Mouse (Mus musculus) B cell, adult 2 months (primary cell): ENCODE data around the gene Tle3.

Experiments
- DNase-seq, 2 experiments: peaks; one replicate each; pipeline ENCODE4 v3.0.0; 2022

Gene Tle3

DNA sequence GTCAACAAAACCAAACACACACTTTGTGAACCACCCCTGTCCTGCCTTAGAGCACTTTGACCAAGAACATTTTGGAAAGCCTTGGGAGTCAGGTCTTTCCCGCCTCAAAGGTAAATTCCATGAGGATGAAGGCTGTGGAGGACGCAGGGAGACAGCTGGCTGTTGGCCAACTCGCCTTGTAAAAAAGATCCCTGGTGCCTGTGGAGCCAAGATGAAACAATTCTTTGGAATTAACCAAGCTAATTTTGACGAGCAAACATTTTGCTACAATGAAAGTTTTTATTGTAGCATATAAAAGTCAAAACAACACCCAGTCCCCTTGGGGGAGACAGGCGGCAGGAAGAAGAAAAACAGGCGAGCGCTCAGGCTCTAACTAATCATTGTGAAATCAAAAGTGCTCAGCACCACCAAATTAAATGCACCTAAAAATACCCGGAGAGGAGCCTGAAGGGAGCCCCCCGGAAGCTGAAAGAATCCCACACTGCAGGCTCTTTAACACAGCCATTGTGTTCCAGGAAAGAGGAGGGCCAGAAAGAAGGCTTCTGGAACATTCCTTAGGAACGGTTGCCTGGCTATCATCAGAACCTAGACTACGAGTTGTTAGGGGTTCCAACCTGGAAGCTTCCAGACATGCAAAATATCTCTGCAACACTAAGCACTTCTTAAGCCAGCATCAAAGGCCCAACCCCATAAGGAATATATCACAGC is 69.2 kb downstream of the Tle3 start:
- no peak for DNase-seq

DNA sequence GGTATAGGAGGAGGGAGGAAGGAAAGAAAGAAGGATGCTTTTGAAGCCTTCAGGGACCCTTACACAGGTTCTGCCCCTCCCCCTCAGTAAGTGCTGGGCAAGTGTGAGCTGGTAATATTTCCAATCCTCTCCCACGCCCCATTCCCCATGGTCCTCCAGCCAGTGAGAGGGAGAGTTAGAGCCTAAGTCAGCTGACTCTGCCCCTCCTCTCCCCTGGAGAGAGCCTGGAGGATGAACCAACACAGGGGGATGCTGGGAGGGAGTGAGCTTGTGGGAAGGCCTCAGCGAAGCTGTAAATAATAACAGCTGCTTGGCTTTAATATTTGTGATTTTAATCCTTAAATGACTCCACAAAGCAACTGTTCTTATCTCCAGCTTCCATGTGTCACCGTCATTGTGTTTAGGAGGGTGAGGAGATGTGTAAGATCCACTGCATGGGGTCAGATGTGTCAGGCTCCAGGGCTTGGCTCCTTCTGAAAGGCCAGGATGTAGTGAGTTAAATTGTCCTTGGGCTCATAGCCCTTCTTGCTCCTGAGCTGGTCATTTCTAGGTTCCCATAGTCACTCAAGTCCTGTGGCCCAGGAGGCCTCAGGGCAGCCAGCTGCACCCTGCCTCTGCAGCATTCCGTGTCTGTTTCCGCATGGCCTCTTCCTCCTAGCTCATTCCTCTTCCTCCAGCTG is 70.9 kb downstream of the Tle3 start:
- no peak for DNase-seq

DNA sequence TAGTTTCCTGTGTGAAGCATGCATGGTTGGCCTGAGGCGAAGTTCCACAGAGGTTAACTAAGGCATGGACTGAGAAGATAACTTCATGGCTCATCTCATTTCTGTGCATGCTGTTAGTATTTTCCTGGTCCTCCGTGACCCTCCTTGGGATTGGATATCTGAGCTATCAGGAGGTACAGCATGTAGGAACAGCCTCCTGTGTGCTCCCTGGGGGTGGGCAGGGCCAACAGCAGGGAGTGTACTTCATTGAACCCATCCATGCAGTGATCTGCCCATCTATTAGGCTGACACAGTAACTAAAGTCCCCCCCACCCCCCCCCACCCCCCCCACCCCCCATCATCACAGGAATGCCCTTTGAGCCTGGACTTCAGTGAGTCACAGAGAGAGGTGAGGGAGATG is 73.0 kb downstream of the Tle3 start:
- no peak for DNase-seq

DNA sequence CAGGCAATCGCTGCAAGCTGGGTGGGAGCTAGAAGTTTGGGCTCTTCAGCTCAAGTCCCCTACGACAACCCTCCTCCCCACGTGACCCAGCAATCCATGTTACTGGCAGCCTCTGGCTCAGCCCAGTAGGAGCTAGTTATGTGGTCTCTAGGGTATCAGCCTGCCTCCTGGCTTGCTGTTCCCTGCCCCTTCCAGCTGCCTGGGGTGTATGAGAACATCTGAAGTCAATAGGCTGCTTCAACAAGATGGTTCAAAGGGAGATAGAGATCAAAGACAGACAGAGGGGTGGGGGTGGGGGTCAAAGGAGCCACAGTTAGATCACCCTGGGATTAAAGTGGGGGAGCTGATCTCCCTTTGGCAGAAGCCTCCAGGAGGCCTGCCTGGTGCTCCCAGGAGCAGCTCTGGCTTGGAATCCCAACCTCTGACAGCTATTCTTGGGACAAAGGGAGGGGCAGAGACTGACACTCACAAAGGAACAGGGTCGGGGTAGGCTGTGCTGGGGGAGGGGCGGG is 73.6 kb downstream of the Tle3 start:
- DNase-seq = no peak

DNA sequence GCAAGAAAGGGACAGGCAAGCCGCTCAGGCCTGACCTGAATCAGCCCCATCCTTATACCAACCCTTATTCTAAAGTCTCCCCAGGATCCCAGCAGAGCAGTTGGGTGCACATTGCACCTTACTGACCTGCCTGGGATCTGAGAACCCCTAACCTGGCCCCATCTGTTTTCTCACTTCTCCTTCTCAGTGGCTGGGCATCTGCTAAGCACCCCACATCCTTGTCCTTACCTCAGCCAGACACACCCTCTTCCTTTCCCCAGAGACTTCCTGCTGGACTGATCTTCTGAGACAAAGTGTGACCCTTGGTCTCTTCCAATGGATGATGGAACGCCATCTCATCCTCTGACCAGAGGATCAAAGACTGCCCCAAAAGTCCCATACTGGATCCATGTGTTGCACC is 74.8 kb downstream of the Tle3 start:
- DNase-seq = peak; percentile 47 to 52

DNA sequence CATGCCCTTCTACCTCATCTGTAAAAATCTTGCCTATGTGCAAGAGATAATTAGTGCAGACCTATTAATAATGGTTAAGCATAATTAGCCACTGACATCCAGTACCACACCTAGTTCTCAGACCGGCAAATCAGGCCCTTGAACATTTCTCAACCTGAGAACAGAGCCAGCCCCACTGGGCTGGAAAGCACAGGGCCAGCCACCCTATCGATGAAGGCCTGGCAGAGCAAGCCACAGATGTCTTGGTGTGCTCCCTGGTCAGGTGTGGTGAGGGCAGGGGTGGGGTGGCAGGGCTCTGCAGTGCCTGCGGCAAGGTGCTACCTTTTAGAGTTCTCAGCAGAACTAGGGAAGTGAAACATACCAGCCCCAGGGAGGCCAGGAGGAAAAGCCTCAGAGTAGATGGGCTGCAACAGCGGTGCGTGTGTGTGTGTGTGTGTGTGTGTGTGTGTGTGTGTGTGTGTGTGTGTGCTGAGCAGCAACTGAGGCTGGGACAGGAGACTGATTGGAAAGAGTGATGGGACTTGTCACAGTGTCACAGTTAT is 77.3 kb downstream of the Tle3 start:
- DNase-seq = peak; percentile 84 to 86

DNA sequence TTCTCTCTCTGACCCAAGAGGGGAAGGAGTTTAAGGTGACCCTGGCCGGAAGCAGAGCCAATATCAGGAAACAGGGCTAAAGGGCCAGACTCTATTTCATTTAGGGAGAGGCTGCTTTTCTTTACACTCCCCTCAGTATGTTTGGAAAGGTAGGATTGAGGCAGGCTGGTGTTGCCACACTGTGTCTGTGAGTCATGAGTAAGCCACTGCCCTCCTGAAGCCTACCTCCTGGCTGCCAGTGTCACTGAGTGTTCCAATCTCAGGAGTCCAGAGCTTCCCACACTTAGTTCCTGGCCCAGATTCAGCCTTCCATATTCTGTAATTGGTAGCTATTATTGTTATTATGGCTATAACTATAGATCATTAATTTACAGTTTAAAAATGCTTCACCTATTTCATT is 79.9 kb downstream of the Tle3 start:
- DNase-seq = no peak

DNA sequence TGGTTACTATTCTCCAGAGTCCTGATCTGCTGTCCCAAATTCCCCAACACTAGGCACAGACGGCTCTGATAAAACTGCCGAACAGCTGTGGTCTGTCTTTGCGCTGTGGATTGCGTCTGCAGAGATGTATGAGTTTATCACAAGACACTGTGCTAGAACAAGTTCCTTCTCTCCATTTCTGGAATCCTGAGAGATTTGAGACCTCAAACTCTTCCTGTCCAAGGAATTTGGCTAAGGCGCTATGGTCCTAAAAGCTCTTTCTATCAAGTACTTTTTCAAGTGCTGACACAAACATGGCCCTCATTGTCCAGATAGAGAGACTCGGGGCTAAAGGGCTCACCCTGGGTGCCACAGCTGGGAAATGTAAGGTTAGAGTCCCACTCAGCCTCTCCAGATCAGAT is 83.7 kb downstream of the Tle3 start:
- no peak for DNase-seq

DNA sequence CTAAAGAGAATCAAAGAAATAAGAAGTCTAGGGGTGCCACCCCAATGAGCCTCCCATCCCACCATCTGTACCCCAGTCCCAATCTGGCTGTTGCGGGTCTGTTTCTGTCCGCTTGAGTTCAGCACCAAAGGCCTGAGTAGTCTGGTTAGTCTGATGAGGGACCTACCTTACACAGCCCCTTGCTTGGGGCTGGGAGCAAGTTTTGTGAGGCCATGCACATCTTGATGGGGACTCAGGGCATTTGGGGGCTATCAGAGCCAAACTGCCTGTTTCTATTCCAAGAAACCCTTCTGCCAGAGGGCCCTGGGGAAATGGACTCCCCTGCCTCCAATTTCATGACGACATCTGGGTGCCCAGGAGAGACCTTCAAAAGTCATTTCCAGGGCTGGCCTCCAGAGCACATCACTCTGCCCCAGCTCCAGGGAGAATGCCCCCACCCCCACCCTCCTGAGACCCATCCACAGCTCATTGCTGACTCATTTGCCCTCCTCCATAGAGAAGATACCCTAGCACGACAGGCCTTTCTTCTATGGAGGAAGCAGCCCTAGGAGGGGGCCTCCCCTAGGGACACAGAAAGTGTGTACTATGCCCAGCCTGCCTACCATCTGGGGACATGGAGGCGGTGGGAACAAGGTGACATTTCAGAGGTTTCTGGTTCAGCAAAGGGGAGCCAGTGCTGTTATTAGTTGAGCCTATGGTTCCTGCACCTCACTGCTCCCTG is 84.4 kb downstream of the Tle3 start:
- DNase-seq = peak in 1 of 2 experiments; percentile 32

DNA sequence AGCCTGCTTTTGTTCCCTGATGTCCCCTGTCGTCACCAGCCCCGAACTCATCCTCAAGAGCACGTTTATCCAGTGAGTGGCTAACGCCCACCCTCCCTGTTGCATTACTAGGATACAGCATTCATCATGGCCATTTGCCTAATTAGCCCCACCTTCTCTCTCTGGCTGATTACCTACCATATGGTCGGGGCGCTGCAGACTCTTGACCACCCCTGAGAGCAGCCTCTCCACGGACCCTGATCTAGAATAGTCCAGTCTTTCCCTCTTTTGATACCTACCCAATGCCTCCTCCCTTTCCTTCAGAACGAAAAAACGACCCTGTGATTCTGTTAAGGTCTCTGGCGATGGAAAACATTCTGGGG is 85.0 kb downstream of the Tle3 start:
- no peak for DNase-seq

DNA sequence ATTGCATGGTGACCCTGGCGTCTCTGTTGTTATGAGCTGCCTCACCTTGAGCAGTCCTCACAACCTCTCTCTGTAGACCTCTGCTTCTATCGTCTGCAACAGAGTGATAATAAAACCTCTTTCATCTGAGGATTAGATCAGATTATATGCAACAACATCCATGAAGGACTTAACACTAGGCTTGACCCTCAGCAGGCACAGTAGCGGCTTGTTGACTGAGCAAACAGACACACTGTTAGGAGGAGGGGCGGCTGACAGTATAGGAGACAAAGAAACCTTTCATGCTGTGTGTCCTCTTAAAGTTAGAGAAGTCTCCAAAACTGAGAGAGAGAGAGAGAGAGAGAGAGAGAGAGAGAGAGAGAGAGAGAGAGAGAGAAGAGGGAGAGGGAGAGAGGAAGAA is 89.7 kb downstream of the Tle3 start:
- DNase-seq = no peak

DNA sequence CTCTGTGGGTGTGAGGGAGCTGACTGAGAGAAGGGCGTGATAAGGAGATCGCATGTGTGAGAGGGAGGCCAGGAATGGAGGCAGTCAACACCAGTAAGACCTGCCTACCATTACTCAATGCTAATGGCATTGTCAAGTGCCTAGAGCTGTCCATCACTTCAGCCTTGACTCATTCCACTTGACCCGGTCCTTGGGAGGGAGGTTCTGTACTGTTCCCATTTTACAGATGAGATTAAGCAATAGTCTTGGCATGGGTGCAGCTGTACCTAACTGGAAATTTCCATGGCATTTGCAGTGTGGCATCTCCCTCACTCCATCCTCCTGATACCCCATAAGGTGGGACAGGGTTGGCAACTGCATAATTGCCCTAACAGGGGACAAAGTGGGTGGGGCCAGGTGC is 95.3 kb downstream of the Tle3 start:
- no peak for DNase-seq
